Mouse (Mus musculus): ENCODE measurements around the gene Hmgb1. TPM values are rescaled to one million over a fixed set of nuclear protein-coding genes. Genes with fewer than 3 reads are reported as not detected.
"Not testable (repeated sequence)": the region's sequence is repeated elsewhere in the genome, so short reads cannot be mapped to it uniquely, and the experiment has no call there.

The Hmgb1 gene
- polyA plus RNA-seq, 2 experiments from 2014 or later = 402 to 1,098 TPM

- no peak for ATAC-seq
These were observed 40.4 kb downstream of the Hmgb1 start for GRCm38 (mm10) chr5:149143766-149144375.

GRCm38 (mm10) chr5:149141155-149141554 is 43.1 kb downstream of the Hmgb1 start:
- not testable (repeated sequence) for ATAC-seq

GRCm38 (mm10) chr5:149140336-149140735 is 44.0 kb downstream of the Hmgb1 start:
- ATAC-seq = no peak

GRCm38 (mm10) chr5:149138087-149138486 is 46.2 kb downstream of the Hmgb1 start:
- not testable (repeated sequence) for ATAC-seq

GRCm38 (mm10) chr5:149137447-149137846 is 46.8 kb downstream of the Hmgb1 start:
- no peak for ATAC-seq

GRCm38 (mm10) chr5:149136933-149137365 is 47.3 kb downstream of the Hmgb1 start:
- no peak for ATAC-seq

GRCm38 (mm10) chr5:149135455-149136354 is 48.6 kb downstream of the Hmgb1 start:
- no peak for ATAC-seq

- ATAC-seq = no peak
These were observed 49.4 kb downstream of the Hmgb1 start for GRCm38 (mm10) chr5:149134751-149135454.

GRCm38 (mm10) chr5:149128473-149128872 is 55.8 kb downstream of the Hmgb1 start:
- ATAC-seq = no peak

GRCm38 (mm10) chr5:149123795-149124194 is 60.5 kb downstream of the Hmgb1 start:
- ATAC-seq = no peak

- ATAC-seq = no peak
These were observed 64.9 kb downstream of the Hmgb1 start for GRCm38 (mm10) chr5:149119341-149119881.

- ATAC-seq = no peak
These were observed 66.3 kb downstream of the Hmgb1 start for GRCm38 (mm10) chr5:149117815-149118547.

GRCm38 (mm10) chr5:149114587-149114986 is 69.7 kb downstream of the Hmgb1 start:
- ATAC-seq = no peak

GRCm38 (mm10) chr5:149114034-149114433 is 70.3 kb downstream of the Hmgb1 start:
- ATAC-seq = no peak

- no peak for ATAC-seq
These were observed 70.8 kb downstream of the Hmgb1 start for GRCm38 (mm10) chr5:149113439-149113838.

GRCm38 (mm10) chr5:149112559-149112958 is 71.7 kb downstream of the Hmgb1 start:
- ATAC-seq = no peak

GRCm38 (mm10) chr5:149109220-149109619 is 75.1 kb downstream of the Hmgb1 start:
- ATAC-seq = no peak

GRCm38 (mm10) chr5:149108178-149108577 is 76.1 kb downstream of the Hmgb1 start:
- ATAC-seq = no peak

GRCm38 (mm10) chr5:149107566-149107965 is 76.7 kb downstream of the Hmgb1 start:
- no peak for ATAC-seq

- no peak for ATAC-seq
These were observed 80.1 kb downstream of the Hmgb1 start for GRCm38 (mm10) chr5:149104096-149104725.

GRCm38 (mm10) chr5:149101869-149102268 is 82.4 kb downstream of the Hmgb1 start:
- ATAC-seq = no peak

- no peak for ATAC-seq
These were observed 84.2 kb downstream of the Hmgb1 start for GRCm38 (mm10) chr5:149100091-149100490.

All from activated CD4-positive, CD25-positive, alpha-beta regulatory T cell, adult 4 months (primary cell).